Mouse (Mus musculus) embryonic facial prominence, embryonic 15.5 days (tissue): ENCODE measurements around the gene Polr2e. TPM values are rescaled to one million over a fixed set of nuclear protein-coding genes. Genes with fewer than 3 reads are reported as not detected.
A peak's percentile ranks its signal among the peaks of the same experiment; 100 is the strongest.

Source experiments
- ATAC-seq: fragments of 200-750 bp; cut with Nextera tagmentation; 2 replicates; pipeline ENCODE4 v1.8.0; 2017; ENCODE audit warnings: low read depth, moderate TSS enrichment; ENCODE audit not compliant: insufficient number of reproducible peaks, low FRiP score, low TSS enrichment
- H3K27ac ChIP-seq: fragments of 300-500 bp; sonication (generic); replicated peaks from 2 replicates; pipeline ENCODE4 v1.5.1; 2015; ENCODE audit warnings: mild to moderate bottlenecking, inconsistent platforms
- H3K27me3 ChIP-seq: fragments of 300-500 bp; sonication (generic); 2 replicates; pipeline ENCODE4 v1.6.1; 2015; ENCODE audit warnings: inconsistent platforms
- H3K36me3 ChIP-seq: fragments of 300-500 bp; sonication (generic); 2 replicates; pipeline ENCODE4 v1.6.1; 2015; ENCODE audit warnings: mild to moderate bottlenecking, inconsistent platforms
- H3K4me1 ChIP-seq: fragments of 300-500 bp; sonication (generic); 2 replicates; pipeline ENCODE4 v1.6.1; 2015; ENCODE audit warnings: inconsistent platforms
- H3K4me2 ChIP-seq: fragments of 300-500 bp; sonication (generic); replicated peaks from 2 replicates; pipeline ENCODE4 v1.6.1; 2015; ENCODE audit warnings: mild to moderate bottlenecking, inconsistent platforms
- H3K4me3 ChIP-seq: fragments of 300-500 bp; sonication (generic); replicated peaks from 2 replicates; pipeline ENCODE4 v1.5.1; 2015; ENCODE audit warnings: mild to moderate bottlenecking, inconsistent platforms
- H3K9ac ChIP-seq: fragments of 300-500 bp; sonication (generic); 2 replicates; pipeline ENCODE4 v1.6.1; 2015; ENCODE audit warnings: inconsistent platforms
- H3K9me3 ChIP-seq: fragments of 300-500 bp; sonication (generic); replicated peaks from 2 replicates; pipeline ENCODE4 v1.6.1; 2016; ENCODE audit warnings: inconsistent platforms
- WGBS: fragments of 180-500 bp; shearing (Covaris S2); methylation state at CpG from one replicate; pipeline ENCODE4 v1.1.7; 2015; 5-methylcytosine and 5-hydroxymethylcytosine counted together
- polyA plus RNA-seq: library from polyadenylated mRNA; unstranded; fragments of >200 nt; fragmentation: Nextera tagmentation; extraction: Ambion mirVana; gene quantifications from 2 replicates; pipeline ENCODE4 v1.2.1, GENCODE M21; 2015

The Polr2e gene
- polyA plus RNA-seq, 1 experiment from 2014 or later, result 218 TPM

DNA sequence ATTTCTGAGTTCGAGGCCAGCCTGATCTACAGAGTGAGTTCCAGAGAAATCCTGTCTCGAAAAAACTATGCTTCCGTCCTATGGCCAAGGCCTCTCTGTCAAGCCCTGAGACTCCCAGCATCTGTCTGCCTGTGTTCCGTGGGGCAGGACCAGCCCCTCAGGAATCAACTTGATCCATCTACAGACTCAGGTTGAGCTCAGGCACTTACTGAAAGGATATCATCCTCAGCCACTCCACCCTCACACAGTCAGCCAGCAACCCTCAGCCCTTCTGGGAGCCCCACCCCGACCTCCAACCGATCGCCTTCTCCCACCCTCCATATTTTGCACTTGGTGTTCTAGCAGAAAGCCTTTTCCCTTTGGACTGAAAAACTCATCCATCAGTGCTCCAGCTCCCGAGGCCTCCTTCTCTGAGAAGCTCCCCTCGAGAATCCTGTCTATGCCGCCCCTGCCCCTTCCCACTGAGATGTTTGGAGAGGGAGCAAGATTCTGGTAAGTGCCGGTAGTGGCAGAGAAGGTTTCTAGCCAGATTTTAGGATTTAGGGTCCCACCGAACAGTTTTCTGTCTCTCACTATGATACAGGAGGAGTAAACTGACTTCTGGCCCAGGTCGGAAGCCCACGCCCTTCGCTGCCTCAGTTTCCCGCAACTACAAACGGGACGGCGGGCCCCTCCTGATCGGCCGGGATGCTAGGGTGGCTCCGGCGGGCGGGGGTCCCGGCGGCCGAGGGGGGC is 51.7 kb downstream of the Polr2e start:
- H3K9me3 ChIP-seq, result no peaks in the 10 kb centered on the region
- 7% methylated on average over 27 of the region's 27 CpGs for WGBS
- H3K36me3 ChIP-seq, result peaks cover 23% of the 10 kb centered on the region
- peak overlapping the region; percentile 93 for H3K4me2 ChIP-seq
- peak overlapping the region; percentile 99 for H3K27ac ChIP-seq
- no peaks in the 10 kb centered on the region for H3K27me3 ChIP-seq
- H3K4me1 ChIP-seq, result peaks cover 56% of the 10 kb centered on the region
- peak overlapping the region; percentile 86 for H3K9ac ChIP-seq
- H3K4me3 ChIP-seq, result peak overlapping the region; percentile 90
- ATAC-seq, result no peak

DNA sequence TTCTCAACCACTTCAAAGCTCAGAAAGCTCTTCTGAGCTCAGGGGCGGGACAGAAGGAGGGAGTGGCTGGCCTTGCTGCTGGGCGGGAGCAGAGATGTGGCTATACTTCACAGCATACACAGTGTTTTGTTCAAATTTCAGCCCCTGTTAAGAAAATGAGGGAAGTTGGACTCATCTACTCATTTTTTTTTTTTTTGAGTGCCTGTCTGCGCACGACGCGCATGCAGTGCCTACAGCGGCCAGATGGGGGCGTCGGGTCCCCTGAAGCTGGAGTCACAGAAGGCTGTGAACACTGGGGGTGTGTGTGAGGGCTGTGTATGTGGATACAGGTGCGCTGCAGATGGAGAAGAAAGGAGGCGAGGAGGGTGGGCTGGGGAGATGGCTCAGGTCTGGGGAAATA is 52.6 kb downstream of the Polr2e start:
- Histone ChIP-seq H3K9ac (no peak overlapping the region), H3K4me2 (peak overlapping the region; percentile 93), H3K4me3 (peak overlapping the region; percentile 90), H3K27ac (peak overlapping the region; percentile 99), H3K9me3 (no peaks in the 10 kb centered on the region), H3K36me3 (peaks cover 14% of the 10 kb centered on the region), H3K27me3 (no peaks in the 10 kb centered on the region), H3K4me1 (peaks cover 64% of the 10 kb centered on the region)
- WGBS, result 2% methylated on average over 11 of the region's 11 CpGs
- ATAC-seq, result no peak

DNA sequence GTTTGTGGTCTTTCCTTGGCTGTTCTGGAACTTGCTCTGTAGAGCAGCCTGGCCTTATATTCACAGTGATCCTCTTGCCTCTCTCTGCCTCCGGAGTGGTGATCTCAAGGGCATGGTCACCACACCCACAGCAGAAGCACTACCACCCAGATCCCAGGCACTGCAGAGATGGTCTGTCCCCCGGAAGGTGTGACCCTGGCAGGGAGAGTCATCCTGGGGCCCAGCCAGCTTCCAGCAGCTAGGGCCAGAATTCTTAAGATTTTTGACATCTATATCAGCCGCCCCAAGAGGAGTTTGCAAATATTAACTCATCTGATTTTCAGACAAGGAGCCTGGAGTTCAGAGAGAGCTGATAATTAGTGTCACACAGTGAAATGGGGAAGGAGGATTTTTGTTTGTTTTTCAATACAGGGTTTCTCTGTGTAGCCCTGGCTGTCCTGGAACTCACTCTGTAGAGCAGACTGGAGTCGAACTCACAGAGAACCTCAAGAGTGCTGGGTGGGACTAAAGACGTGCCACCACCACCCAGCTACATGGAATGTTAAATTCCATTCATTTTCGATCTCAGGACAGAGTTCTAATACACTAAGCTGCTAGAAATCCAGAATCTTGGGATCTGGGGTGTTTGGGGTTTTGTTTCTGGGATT is 53.2 kb downstream of the Polr2e start:
- Histone ChIP-seq H3K9ac (no peak overlapping the region; the same call in 1 of the 2 replicates), H3K36me3 (peaks cover 7% of the 10 kb centered on the region), H3K27me3 (no peaks in the 10 kb centered on the region), H3K4me2 (peak overlapping the region; percentile 93), H3K4me3 (peak overlapping the region; percentile 90), H3K9me3 (no peaks in the 10 kb centered on the region), H3K27ac (peak overlapping the region; percentile 99), H3K4me1 (peaks cover 69% of the 10 kb centered on the region)
- 22% methylated on average over 6 of the region's 6 CpGs for WGBS
- no peak for ATAC-seq

Other genes starting within 250 kb of the Polr2e start
- 0.07 TPM in 1 of 2 replicates, not detected in the other for gene Prss57, start 248.8 kb downstream of the Polr2e start, polyA plus RNA-seq
- gene Palm, start 246.2 kb downstream of the Polr2e start, polyA plus RNA-seq, result 88.1 and 96.6 TPM in 2 replicates
- gene Misp, start 218.8 kb downstream of the Polr2e start, polyA plus RNA-seq, result 5.4 and 7.8 TPM in 2 replicates
- 299 and 325 TPM in 2 replicates for gene Ptbp1, start 185.4 kb downstream of the Polr2e start, polyA plus RNA-seq
- gene Prtn3, start 165.3 kb downstream of the Polr2e start, polyA plus RNA-seq, result 4.3 and 5.6 TPM in 2 replicates
- 59.9 and 68.2 TPM in 2 replicates for gene Plppr3, start 165.2 kb downstream of the Polr2e start, polyA plus RNA-seq
- 0.28 and 0.85 TPM in 2 replicates for gene Elane, start 153.5 kb downstream of the Polr2e start, polyA plus RNA-seq
- gene Cfd, start 148.9 kb downstream of the Polr2e start, polyA plus RNA-seq, result not detected in 2 replicates
- gene Med16, start 130.9 kb downstream of the Polr2e start, polyA plus RNA-seq, result 44.0 and 48.4 TPM in 2 replicates
- gene Gm26602, start 128.9 kb downstream of the Polr2e start, polyA plus RNA-seq, result 5.2 TPM in 1 of 2 replicates, not detected in the other
- 1.1 and 1.4 TPM in 2 replicates for gene Kiss1r, start 122.8 kb downstream of the Polr2e start, polyA plus RNA-seq
- 179 and 181 TPM in 2 replicates for gene R3hdm4, start 118.6 kb downstream of the Polr2e start, polyA plus RNA-seq
- 6.6 and 7.0 TPM in 2 replicates for gene Arid3a, start 112.8 kb downstream of the Polr2e start, polyA plus RNA-seq
- gene Wdr18, start 79.6 kb downstream of the Polr2e start, polyA plus RNA-seq, result 84.7 and 90.6 TPM in 2 replicates
- 0.63 and 0.77 TPM in 2 replicates for gene Grin3b, start 69.1 kb downstream of the Polr2e start, polyA plus RNA-seq
- 23.9 and 29.3 TPM in 2 replicates for gene Tmem259, start 55.5 kb downstream of the Polr2e start, polyA plus RNA-seq
- 288 and 296 TPM in 2 replicates for gene Cnn2, start 51.2 kb downstream of the Polr2e start, polyA plus RNA-seq
- 3.7 and 4.0 TPM in 2 replicates for gene Abca7, start 43.3 kb downstream of the Polr2e start, polyA plus RNA-seq
- gene Arhgap45, start 23.1 kb downstream of the Polr2e start, polyA plus RNA-seq, result 5.1 and 6.2 TPM in 2 replicates
- gene Gpx4, start 7.4 kb upstream of the Polr2e start, polyA plus RNA-seq, result 503 and 528 TPM in 2 replicates
- gene Sbno2, start 65.8 kb upstream of the Polr2e start, polyA plus RNA-seq, result 19.4 and 19.8 TPM in 2 replicates
- 21.3 and 27.3 TPM in 2 replicates for gene Stk11, start 76.0 kb upstream of the Polr2e start, polyA plus RNA-seq
- 516 and 519 TPM in 2 replicates for gene Atp5d, start 98.8 kb upstream of the Polr2e start, polyA plus RNA-seq
- gene Cbarp, start 101.0 kb upstream of the Polr2e start, polyA plus RNA-seq, result 9.3 and 10.9 TPM in 2 replicates
- 18.3 and 20.4 TPM in 2 replicates for gene Midn, start 108.5 kb upstream of the Polr2e start, polyA plus RNA-seq
- 102 and 116 TPM in 2 replicates for gene Cirbp, start 126.2 kb upstream of the Polr2e start, polyA plus RNA-seq
- 12.0 and 13.6 TPM in 2 replicates for gene 1600002K03Rik, start 133.1 kb upstream of the Polr2e start, polyA plus RNA-seq
- 30.9 and 31.8 TPM in 2 replicates for gene Efna2, start 139.7 kb upstream of the Polr2e start, polyA plus RNA-seq
- 75.2 and 77.0 TPM in 2 replicates for gene Mum1, start 186.6 kb upstream of the Polr2e start, polyA plus RNA-seq
- gene Ndufs7, start 209.3 kb upstream of the Polr2e start, polyA plus RNA-seq, result 317 and 339 TPM in 2 replicates
- gene Gamt, start 221.2 kb upstream of the Polr2e start, polyA plus RNA-seq, result 72.3 and 88.0 TPM in 2 replicates
- 61.2 and 64.6 TPM in 2 replicates for gene Dazap1, start 221.7 kb upstream of the Polr2e start, polyA plus RNA-seq